Mouse (Mus musculus): ENCODE measurements around the gene Atp2a3. TPM values are rescaled to one million over a fixed set of nuclear protein-coding genes. Genes with fewer than 3 reads are reported as not detected.

The Atp2a3 gene
- polyA plus RNA-seq, 1 experiment: 0.19 TPM

- no peaks in the 10 kb centered on the region for H3K9me3 ChIP-seq (ENCODE audit: control insufficient read depth, low read length)
- H3K36me3 ChIP-seq (ENCODE audit: control insufficient read depth): no peaks in the 10 kb centered on the region
- H3K27me3 ChIP-seq (ENCODE audit: control insufficient read depth): peaks cover 4% of the 10 kb centered on the region
- TF ChIP-seq TAL1 (IDR thresholded peaks at IDR 0.05; ENCODE audit: low read length) (no peak), GATA1 (IDR thresholded peaks at IDR 0.05; ENCODE audit: low read length) (no peak)
- H3K4me1 ChIP-seq (ENCODE audit: control insufficient read depth): peaks cover 6% of the 10 kb centered on the region
- no peak overlapping the region for H3K4me3 ChIP-seq (replicated peaks)
Observed at GRCm38 (mm10) chr11:72944996-72945793, 15.8 kb upstream of the Atp2a3 start.

- H3K4me1 ChIP-seq (ENCODE audit: control insufficient read depth): no peaks in the 10 kb centered on the region
- peaks cover 4% of the 10 kb centered on the region; the same call in 1 of the 2 replicates for H3K27me3 ChIP-seq (ENCODE audit: control insufficient read depth)
- 0 out of 2 replicates have a peak, but pooled peaks cover 2% of the 10 kb centered on the region for H3K9me3 ChIP-seq (ENCODE audit: control insufficient read depth, low read length)
- no peaks in the 10 kb centered on the region for H3K36me3 ChIP-seq (ENCODE audit: control insufficient read depth)
- H3K4me3 ChIP-seq (replicated peaks): no peak overlapping the region
- TF ChIP-seq GATA1 (IDR thresholded peaks at IDR 0.05; ENCODE audit: low read length) (no peak), TAL1 (IDR thresholded peaks at IDR 0.05; ENCODE audit: low read length) (no peak)
Observed at GRCm38 (mm10) chr11:72945875-72946559, 15.0 kb upstream of the Atp2a3 start.

- TF ChIP-seq GATA1 (IDR thresholded peaks at IDR 0.05; ENCODE audit: low read length) (no peak), TAL1 (IDR thresholded peaks at IDR 0.05; ENCODE audit: low read length) (no peak)
- Histone ChIP-seq H3K9me3 (ENCODE audit: control insufficient read depth, low read length) (0 out of 2 replicates have a peak, but pooled peaks cover 2% of the 10 kb centered on the region), H3K4me1 (ENCODE audit: control insufficient read depth) (no peaks in the 10 kb centered on the region), H3K4me3 (replicated peaks) (no peak overlapping the region), H3K36me3 (ENCODE audit: control insufficient read depth) (no peaks in the 10 kb centered on the region), H3K27me3 (ENCODE audit: control insufficient read depth) (peaks cover 4% of the 10 kb centered on the region; the same call in 1 of the 2 replicates)
Observed at GRCm38 (mm10) chr11:72946560-72947119, 14.3 kb upstream of the Atp2a3 start.

- Histone ChIP-seq H3K4me3 (replicated peaks) (no peak overlapping the region), H3K9me3 (ENCODE audit: control insufficient read depth, low read length) (0 out of 2 replicates have a peak, but pooled peaks cover 2% of the 10 kb centered on the region), H3K27me3 (ENCODE audit: control insufficient read depth) (peaks cover 4% of the 10 kb centered on the region; the same call in 1 of the 2 replicates), H3K36me3 (ENCODE audit: control insufficient read depth) (no peaks in the 10 kb centered on the region), H3K4me1 (ENCODE audit: control insufficient read depth) (no peaks in the 10 kb centered on the region)
- no peak for TF ChIP-seq GATA1 (IDR thresholded peaks at IDR 0.05; ENCODE audit: low read length)
Observed at GRCm38 (mm10) chr11:72947840-72948239, 13.1 kb upstream of the Atp2a3 start.

- H3K4me3 ChIP-seq (replicated peaks): no peak overlapping the region
- H3K27me3 ChIP-seq (ENCODE audit: control insufficient read depth): peaks cover 4% of the 10 kb centered on the region; the same call in 1 of the 2 replicates
- no peaks in the 10 kb centered on the region for H3K4me1 ChIP-seq (ENCODE audit: control insufficient read depth)
- 0 out of 2 replicates have a peak, but pooled peaks cover 2% of the 10 kb centered on the region for H3K9me3 ChIP-seq (ENCODE audit: control insufficient read depth, low read length)
- H3K36me3 ChIP-seq (ENCODE audit: control insufficient read depth): no peaks in the 10 kb centered on the region
- TF ChIP-seq TAL1 (IDR thresholded peaks at IDR 0.05; ENCODE audit: low read length): no peak
- no peak for TF ChIP-seq GATA1 (IDR thresholded peaks at IDR 0.05; ENCODE audit: low read length)
Observed at GRCm38 (mm10) chr11:72948254-72948653, 12.7 kb upstream of the Atp2a3 start.

GRCm38 (mm10) chr11:72951137-72952000, 9.6 kb upstream of the Atp2a3 start:
- Histone ChIP-seq H3K36me3 (ENCODE audit: control insufficient read depth) (no peaks in the 10 kb centered on the region), H3K27me3 (ENCODE audit: control insufficient read depth) (peaks cover 4% of the 10 kb centered on the region; the same call in 1 of the 2 replicates), H3K4me1 (ENCODE audit: control insufficient read depth) (no peaks in the 10 kb centered on the region), H3K4me3 (replicated peaks) (no peak overlapping the region), H3K9me3 (ENCODE audit: control insufficient read depth, low read length) (0 out of 2 replicates have a peak, but pooled peaks cover 2% of the 10 kb centered on the region)
- TF ChIP-seq GATA1 (IDR thresholded peaks at IDR 0.05; ENCODE audit: low read length) (no peak), TAL1 (IDR thresholded peaks at IDR 0.05; ENCODE audit: low read length) (no peak)

- Histone ChIP-seq H3K9me3 (ENCODE audit: control insufficient read depth, low read length) (0 out of 2 replicates have a peak, but pooled peaks cover 2% of the 10 kb centered on the region), H3K27me3 (ENCODE audit: control insufficient read depth) (peaks cover 4% of the 10 kb centered on the region; the same call in 1 of the 2 replicates), H3K4me1 (ENCODE audit: control insufficient read depth) (no peaks in the 10 kb centered on the region), H3K36me3 (ENCODE audit: control insufficient read depth) (no peaks in the 10 kb centered on the region), H3K4me3 (replicated peaks) (no peak overlapping the region)
- TF ChIP-seq GATA1 (IDR thresholded peaks at IDR 0.05; ENCODE audit: low read length): no peak
- TF ChIP-seq TAL1 (IDR thresholded peaks at IDR 0.05; ENCODE audit: low read length): no peak
Observed at GRCm38 (mm10) chr11:72952226-72952625, 8.7 kb upstream of the Atp2a3 start.

GRCm38 (mm10) chr11:72952697-72953096, 8.3 kb upstream of the Atp2a3 start:
- Histone ChIP-seq H3K4me1 (ENCODE audit: control insufficient read depth) (no peaks in the 10 kb centered on the region), H3K27me3 (ENCODE audit: control insufficient read depth) (peaks cover 3% of the 10 kb centered on the region; the same call in 1 of the 2 replicates), H3K4me3 (replicated peaks) (no peak overlapping the region), H3K36me3 (ENCODE audit: control insufficient read depth) (no peaks in the 10 kb centered on the region), H3K9me3 (ENCODE audit: control insufficient read depth, low read length) (0 out of 2 replicates have a peak, but pooled peaks cover 2% of the 10 kb centered on the region)
- TF ChIP-seq GATA1 (IDR thresholded peaks at IDR 0.05; ENCODE audit: low read length): no peak
- no peak for TF ChIP-seq TAL1 (IDR thresholded peaks at IDR 0.05; ENCODE audit: low read length)

Data from erythroblast, embryonic 14.5 days (primary cell).